Mouse (Mus musculus): ENCODE results near the gene Srrm2. TPM values are rescaled to one million over a fixed set of nuclear protein-coding genes. Genes with fewer than 3 reads are reported as not detected.

Gene Srrm2
- polyA plus RNA-seq, 1 experiment, result 286 TPM

DNA sequence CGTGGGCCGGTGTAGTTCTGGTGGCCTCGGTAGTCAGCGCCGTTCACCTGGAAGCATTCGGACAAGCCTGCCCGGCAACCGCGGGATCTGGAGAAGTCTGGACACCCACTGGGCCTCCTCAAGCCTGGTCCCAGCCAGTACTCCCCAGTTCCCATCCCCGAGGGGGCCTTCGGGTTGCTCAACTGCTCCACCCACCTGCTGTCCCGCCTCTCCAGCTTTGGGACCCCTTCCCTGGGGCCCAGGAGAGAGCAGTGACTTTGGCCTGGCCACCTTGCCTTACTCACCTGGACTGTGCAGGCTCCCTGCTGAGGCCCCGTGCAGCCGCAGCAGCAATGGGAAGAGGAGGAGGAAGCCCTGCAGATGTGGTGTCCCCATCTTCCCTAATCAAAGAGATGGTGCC lies 45.7 kb upstream of the Srrm2 start:
- Histone ChIP-seq H3K4me3 (ENCODE audit: control insufficient read depth, low read depth, low read length) (no peak overlapping the region), H3K27me3 (ENCODE audit: control insufficient read depth, insufficient read depth, low read length) (0 out of 2 replicates have a peak, but pooled peaks cover 4% of the 10 kb centered on the region), H3K36me3 (ENCODE audit: control insufficient read depth, insufficient read depth, low read length) (no peaks in the 10 kb centered on the region), H3K4me1 (ENCODE audit: control insufficient read depth, insufficient read depth, low read length) (peaks cover 33% of the 10 kb centered on the region), H3K27ac (ENCODE audit: control insufficient read depth, insufficient read depth, low read depth, low read length) (no peak overlapping the region)
- no peak for TF ChIP-seq POLR2A (IDR thresholded peaks at IDR 0.05; ENCODE audit: control insufficient read depth, low read depth, low read length)
- TF ChIP-seq CTCF (IDR thresholded peaks at IDR 0.05; ENCODE audit: control insufficient read depth, insufficient read depth, insufficient replicate concordance, low read depth, low read length), result no peak

- Histone ChIP-seq H3K36me3 (ENCODE audit: control insufficient read depth, insufficient read depth, low read length) (no peaks in the 10 kb centered on the region), H3K27ac (ENCODE audit: control insufficient read depth, insufficient read depth, low read depth, low read length) (no peak within 1 kb of the TSS), H3K27me3 (ENCODE audit: control insufficient read depth, insufficient read depth, low read length) (0 out of 2 replicates have a peak, but pooled peaks cover under 1% of the 10 kb centered on the region), H3K4me3 (ENCODE audit: control insufficient read depth, low read depth, low read length) (peak within 1 kb of the TSS; percentile 30), H3K4me1 (ENCODE audit: control insufficient read depth, insufficient read depth, low read length) (peaks cover 25% of the 10 kb centered on the region)
- TF ChIP-seq CTCF (IDR thresholded peaks at IDR 0.05; ENCODE audit: control insufficient read depth, insufficient read depth, insufficient replicate concordance, low read depth, low read length), result no peak
- TF ChIP-seq POLR2A (IDR thresholded peaks at IDR 0.05; ENCODE audit: control insufficient read depth, low read depth, low read length), result no peak
Observed at GRCm38 (mm10) chr17:23745301-23746251, 44.8 kb upstream of the Srrm2 start, which contains the start of gene Kremen2. TSS of gene Kremen2 (minus strand) at chr17:23745833.

- peaks cover 21% of the 10 kb centered on the region for H3K4me1 ChIP-seq (ENCODE audit: control insufficient read depth, insufficient read depth, low read length)
- peak overlapping the region; percentile 30 for H3K4me3 ChIP-seq (ENCODE audit: control insufficient read depth, low read depth, low read length)
- TF ChIP-seq POLR2A (IDR thresholded peaks at IDR 0.05; ENCODE audit: control insufficient read depth, low read depth, low read length), result no peak
- TF ChIP-seq CTCF (IDR thresholded peaks at IDR 0.05; ENCODE audit: control insufficient read depth, insufficient read depth, insufficient replicate concordance, low read depth, low read length), result no peak
- H3K36me3 ChIP-seq (ENCODE audit: control insufficient read depth, insufficient read depth, low read length), result no peaks in the 10 kb centered on the region
- no peaks in the 10 kb centered on the region for H3K27me3 ChIP-seq (ENCODE audit: control insufficient read depth, insufficient read depth, low read length)
- H3K27ac ChIP-seq (ENCODE audit: control insufficient read depth, insufficient read depth, low read depth, low read length), result no peak overlapping the region
Observed at GRCm38 (mm10) chr17:23746311-23746710, 44.0 kb upstream of the Srrm2 start.

- no peak overlapping the region for H3K4me3 ChIP-seq (ENCODE audit: control insufficient read depth, low read depth, low read length)
- H3K27me3 ChIP-seq (ENCODE audit: control insufficient read depth, insufficient read depth, low read length), result no peaks in the 10 kb centered on the region
- H3K27ac ChIP-seq (ENCODE audit: control insufficient read depth, insufficient read depth, low read depth, low read length), result no peak overlapping the region
- H3K4me1 ChIP-seq (ENCODE audit: control insufficient read depth, insufficient read depth, low read length), result peaks cover 21% of the 10 kb centered on the region
- TF ChIP-seq CTCF (IDR thresholded peaks at IDR 0.05; ENCODE audit: control insufficient read depth, insufficient read depth, insufficient replicate concordance, low read depth, low read length) (no peak), POLR2A (IDR thresholded peaks at IDR 0.05; ENCODE audit: control insufficient read depth, low read depth, low read length) (no peak)
- no peaks in the 10 kb centered on the region for H3K36me3 ChIP-seq (ENCODE audit: control insufficient read depth, insufficient read depth, low read length)
Observed at GRCm38 (mm10) chr17:23746767-23747166, 43.6 kb upstream of the Srrm2 start.

GRCm38 (mm10) chr17:23747471-23747870 lies 42.9 kb upstream of the Srrm2 start:
- TF ChIP-seq CTCF (IDR thresholded peaks at IDR 0.05; ENCODE audit: control insufficient read depth, insufficient read depth, insufficient replicate concordance, low read depth, low read length), result no peak
- TF ChIP-seq POLR2A (IDR thresholded peaks at IDR 0.05; ENCODE audit: control insufficient read depth, low read depth, low read length), result no peak
- Histone ChIP-seq H3K4me1 (ENCODE audit: control insufficient read depth, insufficient read depth, low read length) (peaks cover 14% of the 10 kb centered on the region), H3K4me3 (ENCODE audit: control insufficient read depth, low read depth, low read length) (no peak overlapping the region), H3K27ac (ENCODE audit: control insufficient read depth, insufficient read depth, low read depth, low read length) (no peak overlapping the region), H3K36me3 (ENCODE audit: control insufficient read depth, insufficient read depth, low read length) (no peaks in the 10 kb centered on the region), H3K27me3 (ENCODE audit: control insufficient read depth, insufficient read depth, low read length) (no peaks in the 10 kb centered on the region)

- H3K36me3 ChIP-seq (ENCODE audit: control insufficient read depth, insufficient read depth, low read length), result no peaks in the 10 kb centered on the region
- H3K27me3 ChIP-seq (ENCODE audit: control insufficient read depth, insufficient read depth, low read length), result no peaks in the 10 kb centered on the region
- TF ChIP-seq POLR2A (IDR thresholded peaks at IDR 0.05; ENCODE audit: control insufficient read depth, low read depth, low read length), result no peak
- TF ChIP-seq CTCF (IDR thresholded peaks at IDR 0.05; ENCODE audit: control insufficient read depth, insufficient read depth, insufficient replicate concordance, low read depth, low read length), result no peak
- H3K4me3 ChIP-seq (ENCODE audit: control insufficient read depth, low read depth, low read length), result no peak overlapping the region
- H3K27ac ChIP-seq (ENCODE audit: control insufficient read depth, insufficient read depth, low read depth, low read length), result no peak overlapping the region
- H3K4me1 ChIP-seq (ENCODE audit: control insufficient read depth, insufficient read depth, low read length), result peaks cover 13% of the 10 kb centered on the region
Observed at GRCm38 (mm10) chr17:23748026-23748425, 42.3 kb upstream of the Srrm2 start.

DNA sequence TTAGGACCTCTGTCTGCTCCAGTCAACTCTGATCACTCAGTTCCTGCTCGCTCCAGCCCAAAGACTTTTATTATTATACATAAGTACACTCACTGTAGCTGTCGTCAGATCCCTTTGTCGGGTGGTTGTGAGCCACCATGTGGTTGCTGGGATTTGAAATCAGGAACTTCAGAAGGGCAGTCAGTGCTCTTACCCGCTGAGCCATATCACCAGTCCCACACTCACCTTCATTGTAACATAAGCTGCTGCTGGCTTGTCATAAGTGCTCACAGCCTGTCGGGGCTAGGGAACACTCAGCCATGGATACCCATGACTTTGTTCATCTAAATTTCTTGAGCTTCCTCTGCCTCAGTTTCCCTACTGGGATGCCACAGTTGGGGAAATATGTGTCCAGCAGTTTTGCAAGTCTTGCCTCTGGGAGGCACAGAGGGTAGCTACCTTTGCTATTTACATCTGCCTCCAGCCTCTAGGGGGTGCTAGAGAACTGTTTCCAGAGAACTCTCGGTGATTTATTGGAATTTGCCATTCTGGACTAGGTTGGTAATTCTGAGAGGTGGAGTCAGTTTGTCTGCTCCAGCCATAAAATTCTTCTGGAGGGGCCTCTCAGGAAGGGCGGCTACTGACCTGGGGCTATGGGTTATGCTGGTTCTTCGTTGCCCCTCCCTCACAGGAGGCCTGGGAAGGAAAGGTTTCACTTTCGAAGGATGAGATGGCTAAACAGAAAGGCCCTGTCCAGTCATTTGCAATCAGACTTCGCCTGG lies 41.5 kb upstream of the Srrm2 start:
- Histone ChIP-seq H3K4me1 (ENCODE audit: control insufficient read depth, insufficient read depth, low read length) (peaks cover 9% of the 10 kb centered on the region), H3K36me3 (ENCODE audit: control insufficient read depth, insufficient read depth, low read length) (no peaks in the 10 kb centered on the region), H3K4me3 (ENCODE audit: control insufficient read depth, low read depth, low read length) (peak overlapping the region; percentile 10; the same call in 1 of the 2 replicates), H3K27me3 (ENCODE audit: control insufficient read depth, insufficient read depth, low read length) (no peaks in the 10 kb centered on the region), H3K27ac (ENCODE audit: control insufficient read depth, insufficient read depth, low read depth, low read length) (no peak overlapping the region)
- TF ChIP-seq POLR2A (IDR thresholded peaks at IDR 0.05; ENCODE audit: control insufficient read depth, low read depth, low read length), result no peak
- TF ChIP-seq CTCF (IDR thresholded peaks at IDR 0.05; ENCODE audit: control insufficient read depth, insufficient read depth, insufficient replicate concordance, low read depth, low read length), result peak; percentile 18; the same call in 1 of the 2 replicates
